Mouse (Mus musculus) spleen, postnatal 4 days (tissue): ENCODE results near the gene Med29.

Experiments used
- DNase-seq, 2 experiments: peaks; one replicate each; pipeline ENCODE4 v3.0.0; 2022; ENCODE audit warnings: low spot score in 2 of 2

Med29 gene

GRCm38 (mm10) chr7:28392429-28393271 is at the start of gene Med29, which contains the start of gene Paf1:
Gene Med29, minus strand, starts transcription at chr7:28392708.
Gene Paf1, plus strand, starts transcription at chr7:28392951.
- DNase-seq, result peak; percentile 96

GRCm38 (mm10) chr7:28441776-28442485 is 49.4 kb upstream of the Med29 start:
- no peak for DNase-seq

- peak; percentile 69 to 77 for DNase-seq
These were observed 48.2 kb upstream of the Med29 start for GRCm38 (mm10) chr7:28440739-28441138.

GRCm38 (mm10) chr7:28438771-28439170 is 46.3 kb upstream of the Med29 start:
- no peak for DNase-seq

- no peak for DNase-seq
These were observed 45.5 kb upstream of the Med29 start for GRCm38 (mm10) chr7:28437964-28438363.

- peak; percentile 87 to 92 for DNase-seq
These were observed 44.5 kb upstream of the Med29 start, which contains the start of gene Gmfg for GRCm38 (mm10) chr7:28436932-28437570. Gene Gmfg, plus strand, starts transcription at chr7:28437447.

- DNase-seq, result peak; percentile 99 to 100
These were observed 43.9 kb upstream of the Med29 start for GRCm38 (mm10) chr7:28436271-28436904.

GRCm38 (mm10) chr7:28435660-28436259 is 43.3 kb upstream of the Med29 start:
- peak; percentile 36 to 76 for DNase-seq

GRCm38 (mm10) chr7:28432252-28432651 is 39.7 kb upstream of the Med29 start:
- DNase-seq, result no peak

GRCm38 (mm10) chr7:28430512-28430911 is 38.0 kb upstream of the Med29 start:
- DNase-seq, result no peak

GRCm38 (mm10) chr7:28427738-28428137 is 35.2 kb upstream of the Med29 start:
- no peak for DNase-seq

GRCm38 (mm10) chr7:28423018-28423417 is 30.5 kb upstream of the Med29 start:
- DNase-seq, result no peak

GRCm38 (mm10) chr7:28419416-28419815 is 26.9 kb upstream of the Med29 start:
- DNase-seq, result no peak

GRCm38 (mm10) chr7:28418096-28418670 is 25.7 kb upstream of the Med29 start:
- DNase-seq, result no peak

- no peak for DNase-seq
These were observed 24.9 kb upstream of the Med29 start for GRCm38 (mm10) chr7:28417368-28417767.

GRCm38 (mm10) chr7:28412826-28413225 is 20.3 kb upstream of the Med29 start:
- no peak for DNase-seq

- DNase-seq, result no peak
These were observed 18.4 kb upstream of the Med29 start for GRCm38 (mm10) chr7:28410841-28411475.

GRCm38 (mm10) chr7:28401942-28402341 is 9.4 kb upstream of the Med29 start:
- no peak for DNase-seq

GRCm38 (mm10) chr7:28401030-28401429 is 8.5 kb upstream of the Med29 start:
- DNase-seq, result no peak

GRCm38 (mm10) chr7:28398696-28399340 is 6.3 kb upstream of the Med29 start:
- DNase-seq, result no peak
